13 mouse cellular contexts compared by ENCODE assay signal in genomic region chr5:22342461-22342860, GRCm38 (mm10). TPM values are rescaled to one million over a fixed set of nuclear protein-coding genes. Genes with fewer than 3 reads are reported as not detected.
DNase-seq lines count a peak whose midpoint lies in the region; ATAC-seq and TF ChIP-seq lines count a peak whose summit lies in the region.
"Had no signal": no experiment of that assay in that cellular context is flagged by ENCODE, and none has a peak within 500 bp of the region (broad histone marks: within the 10 kb centered on the region; RNA-seq: fewer than 3 reads in every experiment).

No protein-coding gene starts in this region.

- peaks cover 4% of the 10 kb centered on the region; the same call in 1 of the 2 replicates for H3K4me1 ChIP-seq in hindbrain, embryonic 11.5 days (replicated peaks; ENCODE audit: control insufficient read depth, insufficient read depth, low read length)
- peaks cover 28% of the 10 kb centered on the region for H3K4me1 ChIP-seq in hindbrain, embryonic 10.5 days (replicated peaks)
- no peaks in the 10 kb centered on the region for H3K4me1 ChIP-seq in cortical plate, adult 2 months (ENCODE audit: control insufficient read depth, insufficient read depth, low read length)
- peaks cover 8% of the 10 kb centered on the region; the same call in 1 of the 2 replicates for H3K4me1 ChIP-seq in hindbrain, embryonic 14.5 days (replicated peaks; ENCODE audit: control insufficient read depth, insufficient read depth, low read length)
- H3K4me1 ChIP-seq in midbrain, embryonic 15.5 days, result peaks cover 23% of the 10 kb centered on the region

- TF ChIP-seq POLR2A in cortical plate, adult 2 months (IDR thresholded peaks at IDR 0.05; ENCODE audit: extremely low read depth, insufficient read depth, low read length), result no peak

- DNase-seq in hindbrain, embryonic 11.5 days (ENCODE audit: low spot score), result peak; percentile 5
- no peak for DNase-seq in hindbrain, embryonic 10.5 days (ENCODE audit: low spot score)
- no peak for DNase-seq in hindbrain, embryonic 14.5 days (ENCODE audit: low spot score)
- no peak for DNase-seq in layer of hippocampus, postnatal 25 days (ENCODE audit: extremely low spot score in 1 of 2, low spot score in 1 of 2)
- DNase-seq in frontal cortex, adult 2 months (ENCODE audit: extremely low spot score in 1 of 2, low spot score in 1 of 2), result no peak
- DNase-seq in ovary, postnatal 36 days (ENCODE audit: low spot score), result no peak
- DNase-seq: gastrocnemius, postnatal 10 days; kidney, postnatal 4 days had no signal

- TF ChIP-seq CTCF in cortical plate, adult 2 months (IDR thresholded peaks at IDR 0.05; ENCODE audit: extremely low read depth, insufficient read depth, low read length), result no peak

- H3K9me3 ChIP-seq in hindbrain, embryonic 11.5 days (ENCODE audit: control insufficient read depth, low read length), result no peaks in the 10 kb centered on the region
- H3K9me3 ChIP-seq in hindbrain, embryonic 10.5 days, result no peaks in the 10 kb centered on the region
- no peaks in the 10 kb centered on the region for H3K9me3 ChIP-seq in hindbrain, embryonic 14.5 days (ENCODE audit: control insufficient read depth, low read length)
- H3K9me3 ChIP-seq in midbrain, embryonic 15.5 days, result no peaks in the 10 kb centered on the region
- H3K9me3 ChIP-seq: embryonic facial prominence, embryonic 13.5 days; limb, embryonic 10.5 days had no signal

- no peak overlapping the region for H3K27ac ChIP-seq in hindbrain, embryonic 11.5 days (ENCODE audit: low read depth, low read length)
- H3K27ac ChIP-seq in hindbrain, embryonic 10.5 days, result no peak overlapping the region
- H3K27ac ChIP-seq in cortical plate, adult 2 months (ENCODE audit: insufficient read depth, low read length), result no peak overlapping the region
- H3K27ac ChIP-seq in hindbrain, embryonic 14.5 days, result no peak overlapping the region
- no peak overlapping the region for H3K27ac ChIP-seq in midbrain, embryonic 15.5 days
- H3K27ac ChIP-seq: embryonic facial prominence, embryonic 13.5 days; limb, embryonic 10.5 days; macrophage had no signal

- H3K27me3 ChIP-seq in hindbrain, embryonic 11.5 days (ENCODE audit: control insufficient read depth, insufficient read depth, low read length), result peaks cover 30% of the 10 kb centered on the region
- H3K27me3 ChIP-seq in hindbrain, embryonic 10.5 days (ENCODE audit: insufficient read depth, poor library complexity, severe bottlenecking), result peaks cover 74% of the 10 kb centered on the region
- H3K27me3 ChIP-seq in hindbrain, embryonic 14.5 days (ENCODE audit: control insufficient read depth, insufficient read depth, low read length), result peaks cover 33% of the 10 kb centered on the region; the same call in 1 of the 2 replicates
- peaks cover 4% of the 10 kb centered on the region; the same call in 1 of the 2 replicates for H3K27me3 ChIP-seq in midbrain, embryonic 15.5 days (replicated peaks)

- no peak for ATAC-seq in hindbrain, embryonic 11.5 days (ENCODE audit: low FRiP score)
- no peak for ATAC-seq in hindbrain, embryonic 14.5 days (ENCODE audit: low FRiP score)
- no peak for ATAC-seq in midbrain, embryonic 15.5 days (replicated peaks)

- H3K4me3 ChIP-seq in hindbrain, embryonic 11.5 days (ENCODE audit: low read depth, low read length), result no peak overlapping the region
- no peak overlapping the region for H3K4me3 ChIP-seq in hindbrain, embryonic 10.5 days
- peak overlapping the region; percentile 26; the same call in 1 of the 2 replicates for H3K4me3 ChIP-seq in cortical plate, adult 2 months (ENCODE audit: insufficient read depth, low read length)
- peak overlapping the region; percentile 72 for H3K4me3 ChIP-seq in hindbrain, embryonic 14.5 days (replicated peaks; ENCODE audit: low read length)
- H3K4me3 ChIP-seq in midbrain, embryonic 15.5 days, result peak overlapping the region; percentile 78
- H3K4me3 ChIP-seq: embryonic facial prominence, embryonic 13.5 days; limb, embryonic 10.5 days had no signal

- 71% methylated on average over 7 of the region's 7 CpGs for WGBS in hindbrain, embryonic 11.5 days
- 73% methylated on average over 7 of the region's 7 CpGs for WGBS in hindbrain, embryonic 10.5 days
- WGBS in hindbrain, embryonic 14.5 days, result 72% methylated on average over 7 of the region's 7 CpGs
- WGBS in midbrain, embryonic 15.5 days, result 69% methylated on average over 7 of the region's 7 CpGs

- H3K36me3 ChIP-seq in hindbrain, embryonic 11.5 days (ENCODE audit: control insufficient read depth, insufficient read depth, low read length), result no peaks in the 10 kb centered on the region
- no peaks in the 10 kb centered on the region for H3K36me3 ChIP-seq in hindbrain, embryonic 10.5 days
- H3K36me3 ChIP-seq in hindbrain, embryonic 14.5 days (replicated peaks; ENCODE audit: control insufficient read depth, insufficient read depth), result no peaks in the 10 kb centered on the region
- no peaks in the 10 kb centered on the region for H3K36me3 ChIP-seq in midbrain, embryonic 15.5 days (replicated peaks)
- H3K36me3 ChIP-seq: embryonic facial prominence, embryonic 13.5 days; limb, embryonic 10.5 days had no signal

- H3K9ac ChIP-seq in hindbrain, embryonic 11.5 days (ENCODE audit: low read depth, low read length), result no peak overlapping the region
- H3K9ac ChIP-seq in hindbrain, embryonic 14.5 days, result no peak overlapping the region
- H3K9ac ChIP-seq in midbrain, embryonic 15.5 days, result no peak overlapping the region
- H3K9ac ChIP-seq: embryonic facial prominence, embryonic 13.5 days had no signal

- H3K4me2 ChIP-seq in hindbrain, embryonic 11.5 days (replicated peaks; ENCODE audit: low read depth, low read length), result no peak overlapping the region
- H3K4me2 ChIP-seq in hindbrain, embryonic 14.5 days (replicated peaks), result peak overlapping the region; percentile 96
- peak overlapping the region; percentile 82 for H3K4me2 ChIP-seq in midbrain, embryonic 15.5 days
- H3K4me2 ChIP-seq: embryonic facial prominence, embryonic 13.5 days had no signal

RNA-seq across cellular contexts. Expression of gene Reln, which starts 2.0 kb away (rescaled TPM):
- polyA plus RNA-seq in hindbrain, embryonic 11.5 days (2014; fragmentation: Nextera tagmentation; extraction: Ambion mirVana), result 9.0 and 10.6 TPM in 2 replicates
- polyA plus RNA-seq in hindbrain, embryonic 10.5 days (2016; fragmentation: Nextera tagmentation; extraction: Ambion mirVana), result 2.1 and 5.5 TPM in 2 replicates
- 41.4 and 45.6 TPM in 2 replicates for polyA plus RNA-seq in cortical plate, adult 2 months (2012; rRNA removed)
- polyA plus RNA-seq in hindbrain, embryonic 14.5 days (2014; fragmentation: Nextera tagmentation; extraction: Ambion mirVana), result 63.3 and 63.5 TPM in 2 replicates
- 39.2 and 51.3 TPM in 2 replicates for polyA plus RNA-seq in midbrain, embryonic 15.5 days (2015; fragmentation: Nextera tagmentation; extraction: Ambion mirVana)
- 10 to 100 TPM; 46.9 to 52.6 TPM for total RNA-seq in layer of hippocampus, postnatal 25 days (2021)
- 111 and 123 TPM in 2 replicates for polyA plus RNA-seq in frontal cortex, adult 2 months (2012; rRNA removed)
- polyA plus RNA-seq: macrophage had no signal

Comparison
In these comparisons a context has a peak if more than half of its experiments do, and no peak if none do; other contexts are left out.
1. H3K4me3 ChIP-seq: peak in cortical plate, adult 2 months (single experiment), hindbrain, embryonic 14.5 days (single experiment) and midbrain, embryonic 15.5 days (single experiment); none in hindbrain, embryonic 11.5 days (single experiment) and hindbrain, embryonic 10.5 days (single experiment).